Mouse (Mus musculus): ENCODE results near the gene 1300017J02Rik. TPM values are rescaled to one million over a fixed set of nuclear protein-coding genes. Genes with fewer than 3 reads are reported as not detected.
A peak's percentile ranks its signal among the peaks of the same experiment; 100 is the strongest.
"Not testable (repeated sequence)": the region's sequence is repeated elsewhere in the genome, so short reads cannot be mapped to it uniquely, and the experiment has no call there.

Gene 1300017J02Rik
- 1.5 and 1.7 TPM in 2 replicates for polyA plus RNA-seq (2015; fragmentation: Nextera tagmentation; extraction: Ambion mirVana)

GRCm38 (mm10) chr9:103304927-103305326, at the start of gene 1300017J02Rik, which contains the start of gene Topbp1:
TSS of gene 1300017J02Rik (minus strand) at chr9:103305082.
TSS of gene Topbp1 (plus strand) at chr9:103305215.
- H3K27me3 ChIP-seq: no peaks in the 10 kb centered on the region
- peak within 1 kb of the TSS; percentile 89 for H3K4me3 ChIP-seq
- peaks cover 26% of the 10 kb centered on the region for H3K36me3 ChIP-seq
- ATAC-seq (replicated peaks; ENCODE audit: insufficient number of reproducible peaks, insufficient read depth, low FRiP score, low read depth): peak; percentile 97
- H3K4me1 ChIP-seq (replicated peaks): peaks cover 22% of the 10 kb centered on the region
- peak within 1 kb of the TSS; percentile 89 for H3K27ac ChIP-seq
- peak within 1 kb of the TSS; percentile 88 for H3K9ac ChIP-seq
- no peaks in the 10 kb centered on the region for H3K9me3 ChIP-seq (replicated peaks)
- WGBS: under 1% methylated on average over 49 of the region's 49 CpGs
- H3K4me2 ChIP-seq: peak within 1 kb of the TSS; percentile 86

- ATAC-seq (replicated peaks; ENCODE audit: insufficient number of reproducible peaks, insufficient read depth, low FRiP score, low read depth); H3K27ac ChIP-seq; H3K27me3 ChIP-seq; H3K9ac ChIP-seq; H3K4me3 ChIP-seq; H3K9me3 ChIP-seq (replicated peaks); H3K4me2 ChIP-seq: not testable (repeated sequence)
- H3K36me3 ChIP-seq: peaks cover 50% of the 10 kb centered on the region
- H3K4me1 ChIP-seq (replicated peaks): peaks cover 11% of the 10 kb centered on the region
- WGBS: 78% methylated on average over 7 of the region's 7 CpGs
Measured at GRCm38 (mm10) chr9:103353500-103354260, 48.8 kb upstream of the 1300017J02Rik start.

- no peak overlapping the region for H3K9ac ChIP-seq
- no peaks in the 10 kb centered on the region for H3K27me3 ChIP-seq
- H3K4me2 ChIP-seq: no peak overlapping the region
- no peaks in the 10 kb centered on the region for H3K9me3 ChIP-seq (replicated peaks)
- no peak overlapping the region for H3K27ac ChIP-seq
- H3K36me3 ChIP-seq: peaks cover 59% of the 10 kb centered on the region
- no peak overlapping the region for H3K4me3 ChIP-seq
- no peaks in the 10 kb centered on the region for H3K4me1 ChIP-seq (replicated peaks)
- no peak for ATAC-seq (replicated peaks; ENCODE audit: insufficient number of reproducible peaks, insufficient read depth, low FRiP score, low read depth)
Measured at GRCm38 (mm10) chr9:103348791-103349190, 43.9 kb upstream of the 1300017J02Rik start.

GRCm38 (mm10) chr9:103347996-103348490, 43.2 kb upstream of the 1300017J02Rik start:
- H3K27ac ChIP-seq: no peak overlapping the region
- H3K4me3 ChIP-seq: no peak overlapping the region
- no peak overlapping the region for H3K9ac ChIP-seq
- H3K9me3 ChIP-seq (replicated peaks): no peaks in the 10 kb centered on the region
- 63% methylated on average over 1 of the region's 1 CpGs for WGBS
- ATAC-seq (replicated peaks; ENCODE audit: insufficient number of reproducible peaks, insufficient read depth, low FRiP score, low read depth): no peak
- no peaks in the 10 kb centered on the region for H3K4me1 ChIP-seq (replicated peaks)
- H3K27me3 ChIP-seq: no peaks in the 10 kb centered on the region
- peaks cover 65% of the 10 kb centered on the region for H3K36me3 ChIP-seq
- H3K4me2 ChIP-seq: no peak overlapping the region

GRCm38 (mm10) chr9:103347045-103347444, 42.2 kb upstream of the 1300017J02Rik start:
- 84% methylated on average over 4 of the region's 4 CpGs for WGBS
- no peaks in the 10 kb centered on the region for H3K4me1 ChIP-seq (replicated peaks)
- no peak overlapping the region for H3K9ac ChIP-seq
- H3K27me3 ChIP-seq: no peaks in the 10 kb centered on the region
- H3K36me3 ChIP-seq: peaks cover 67% of the 10 kb centered on the region
- no peak for ATAC-seq (replicated peaks; ENCODE audit: insufficient number of reproducible peaks, insufficient read depth, low FRiP score, low read depth)
- no peak overlapping the region for H3K27ac ChIP-seq
- no peaks in the 10 kb centered on the region for H3K9me3 ChIP-seq (replicated peaks)
- no peak overlapping the region for H3K4me3 ChIP-seq
- no peak overlapping the region for H3K4me2 ChIP-seq

GRCm38 (mm10) chr9:103336912-103337311, 32.0 kb upstream of the 1300017J02Rik start:
- ATAC-seq (replicated peaks; ENCODE audit: insufficient number of reproducible peaks, insufficient read depth, low FRiP score, low read depth): no peak
- no peak overlapping the region for H3K4me2 ChIP-seq

GRCm38 (mm10) chr9:103332663-103333062, 27.8 kb upstream of the 1300017J02Rik start:
- H3K4me3 ChIP-seq: no peak overlapping the region
- H3K27me3 ChIP-seq: no peaks in the 10 kb centered on the region
- no peak overlapping the region for H3K9ac ChIP-seq
- H3K27ac ChIP-seq: 0 out of 2 replicates have a peak overlapping the region, but pooled peaks have one; percentile 27
- 82% methylated on average over 6 of the region's 6 CpGs for WGBS
- H3K36me3 ChIP-seq: peaks cover 74% of the 10 kb centered on the region
- H3K4me1 ChIP-seq (replicated peaks): peaks cover 9% of the 10 kb centered on the region
- H3K9me3 ChIP-seq (replicated peaks): no peaks in the 10 kb centered on the region
- H3K4me2 ChIP-seq: no peak overlapping the region
- no peak for ATAC-seq (replicated peaks; ENCODE audit: insufficient number of reproducible peaks, insufficient read depth, low FRiP score, low read depth)

More at GRCm38 (mm10) chr9:103336912-103337311, 32.0 kb upstream of the 1300017J02Rik start:
- Histone ChIP-seq H3K27ac (no peak overlapping the region), H3K9me3 (replicated peaks) (no peaks in the 10 kb centered on the region), H3K4me1 (replicated peaks) (peaks cover 9% of the 10 kb centered on the region), H3K9ac (no peak overlapping the region), H3K4me3 (no peak overlapping the region), H3K36me3 (peaks cover 73% of the 10 kb centered on the region), H3K27me3 (no peaks in the 10 kb centered on the region)

GRCm38 (mm10) chr9:103326449-103326848, 21.6 kb upstream of the 1300017J02Rik start:
- H3K27ac ChIP-seq: peak overlapping the region; percentile 41
- peak; percentile 78 for ATAC-seq (replicated peaks; ENCODE audit: insufficient number of reproducible peaks, insufficient read depth, low FRiP score, low read depth)
- H3K4me2 ChIP-seq: no peak overlapping the region
- peaks cover 6% of the 10 kb centered on the region for H3K4me1 ChIP-seq (replicated peaks)
- 41% methylated on average over 9 of the region's 9 CpGs for WGBS
- H3K36me3 ChIP-seq: peaks cover 67% of the 10 kb centered on the region
- no peak overlapping the region for H3K9ac ChIP-seq
- no peaks in the 10 kb centered on the region for H3K27me3 ChIP-seq
- H3K4me3 ChIP-seq: no peak overlapping the region
- H3K9me3 ChIP-seq (replicated peaks): no peaks in the 10 kb centered on the region

GRCm38 (mm10) chr9:103324678-103325077, 19.8 kb upstream of the 1300017J02Rik start:
- no peak for ATAC-seq (replicated peaks; ENCODE audit: insufficient number of reproducible peaks, insufficient read depth, low FRiP score, low read depth)
- no peak overlapping the region for H3K4me3 ChIP-seq
- H3K36me3 ChIP-seq: peaks cover 69% of the 10 kb centered on the region
- no peaks in the 10 kb centered on the region for H3K9me3 ChIP-seq (replicated peaks)
- no peak overlapping the region for H3K27ac ChIP-seq
- no peak overlapping the region for H3K9ac ChIP-seq
- WGBS: 93% methylated on average over 1 of the region's 2 CpGs
- no peaks in the 10 kb centered on the region for H3K27me3 ChIP-seq
- no peak overlapping the region for H3K4me2 ChIP-seq
- H3K4me1 ChIP-seq (replicated peaks): peaks cover 6% of the 10 kb centered on the region

- no peak for ATAC-seq (replicated peaks; ENCODE audit: insufficient number of reproducible peaks, insufficient read depth, low FRiP score, low read depth)
- whole genome bisulfite sequencing: 82% methylated on average over 6 of the region's 6 CpGs
- Histone ChIP-seq H3K9me3 (replicated peaks) (no peaks in the 10 kb centered on the region), H3K27ac (no peak overlapping the region), H3K4me2 (no peak overlapping the region), H3K9ac (no peak overlapping the region), H3K4me3 (no peak overlapping the region), H3K27me3 (no peaks in the 10 kb centered on the region), H3K4me1 (replicated peaks) (peaks cover 16% of the 10 kb centered on the region), H3K36me3 (peaks cover 61% of the 10 kb centered on the region)
Measured at GRCm38 (mm10) chr9:103309832-103310231, 5.0 kb upstream of the 1300017J02Rik start.

- no peaks in the 10 kb centered on the region for H3K27me3 ChIP-seq
- WGBS: under 1% methylated on average over 38 of the region's 40 CpGs
- peaks cover 22% of the 10 kb centered on the region for H3K4me1 ChIP-seq (replicated peaks)
- H3K4me3 ChIP-seq: peak overlapping the region; percentile 89
- peaks cover 29% of the 10 kb centered on the region for H3K36me3 ChIP-seq
- H3K27ac ChIP-seq: peak overlapping the region; percentile 73
- no peaks in the 10 kb centered on the region for H3K9me3 ChIP-seq (replicated peaks)
- H3K4me2 ChIP-seq: peak overlapping the region; percentile 86
- H3K9ac ChIP-seq: peak overlapping the region; percentile 88
- ATAC-seq (replicated peaks; ENCODE audit: insufficient number of reproducible peaks, insufficient read depth, low FRiP score, low read depth): peak; percentile 71
Measured at GRCm38 (mm10) chr9:103305332-103306041, 605 bp upstream of the 1300017J02Rik start.

All from heart, embryonic 15.5 days (tissue).